Mouse (Mus musculus) liver, embryonic 14.5 days (tissue): ENCODE data around the gene Gapvd1. TPM values are rescaled to one million over a fixed set of nuclear protein-coding genes. Genes with fewer than 3 reads are reported as not detected.
A peak's percentile ranks its signal among the peaks of the same experiment; 100 is the strongest.
"Not testable (repeated sequence)": the region's sequence is repeated elsewhere in the genome, so short reads cannot be mapped to it uniquely, and the experiment has no call there.

Experiments used
- ATAC-seq: fragments of 200-750 bp; cut with Nextera tagmentation; 2 replicates; pipeline ENCODE4 v1.8.0; 2017; ENCODE audit warnings: moderate number of reproducible peaks, mild to moderate bottlenecking, moderate library complexity; ENCODE audit not compliant: insufficient read depth
- DNase-seq, 3 experiments: peaks; one replicate each; pipeline ENCODE4 v3.0.0-alpha.2; 2012 to 2013; ENCODE audit warnings: low read depth in 3 of 3, low spot score in 3 of 3
- H3K27ac ChIP-seq: fragments of 300-500 bp; sonication (generic); 2 replicates; pipeline ENCODE4 v1.5.1; 2014; ENCODE audit warnings: moderate library complexity, mild to moderate bottlenecking, control low read depth, inconsistent platforms
- H3K27me3 ChIP-seq: fragments of 300-500 bp; sonication (generic); 2 replicates; pipeline ENCODE4 v1.6.1; 2014; ENCODE audit warnings: mild to moderate bottlenecking, low read length, moderate library complexity; ENCODE audit not compliant: control insufficient read depth, insufficient read depth
- H3K36me3 ChIP-seq: fragments of 300-500 bp; sonication (generic); replicated peaks from 2 replicates; pipeline ENCODE4 v1.6.1; 2014; ENCODE audit warnings: low read depth; ENCODE audit not compliant: control insufficient read depth, insufficient read depth
- H3K4me1 ChIP-seq, 2 experiments: fragments of 200-500 bp in 1 of 2; fragments of 300-500 bp in 1 of 2; sonication (generic) in 1 of 2; replicated peaks; 2 replicates each; pipeline ENCODE4 v1.6.1; 2012 to 2014; ENCODE audit warnings: antibody characterized with exemption in 1 of 2, inconsistent platforms in 1 of 2, low read length in 1 of 2; ENCODE audit not compliant: control insufficient read depth in 2 of 2, insufficient read depth in 2 of 2
- H3K4me2 ChIP-seq: fragments of 300-500 bp; sonication (generic); 2 replicates; pipeline ENCODE4 v1.6.1; 2014; ENCODE audit warnings: low read depth, mild to moderate bottlenecking, control low read depth, moderate library complexity
- H3K4me3 ChIP-seq, 2 experiments: fragments of 200-500 bp in 1 of 2; fragments of 300-500 bp in 1 of 2; sonication (generic) in 1 of 2; 2 replicates each; pipeline ENCODE4 v1.5.1; 2012 to 2014; ENCODE audit warnings: low read depth in 2 of 2, low read length in 2 of 2, mild to moderate bottlenecking in 2 of 2, control low read depth in 1 of 2, inconsistent platforms in 1 of 2, moderate library complexity in 1 of 2; ENCODE audit not compliant: insufficient read depth in 1 of 2
- H3K9ac ChIP-seq: fragments of 300-500 bp; sonication (generic); replicated peaks from 2 replicates; pipeline ENCODE4 v1.6.1; 2014; ENCODE audit warnings: mild to moderate bottlenecking, control low read depth, moderate library complexity
- H3K9me3 ChIP-seq: fragments of 300-500 bp; sonication (generic); 2 replicates; pipeline ENCODE4 v1.6.1; 2016; ENCODE audit warnings: low read length, mixed read lengths; ENCODE audit not compliant: control insufficient read depth
- CTCF ChIP-seq: IDR thresholded peaks from 2 replicates; pipeline ENCODE4 v1.5.1; 2016; ENCODE audit warnings: antibody characterized with exemption, low read depth, control low read depth
- EP300 ChIP-seq: IDR thresholded peaks from 2 replicates; pipeline ENCODE4 v1.6.1; 2016; ENCODE audit warnings: antibody characterized with exemption, low read depth
- WGBS: fragments of 180-500 bp; shearing (Covaris S2); extraction: QIAGEN DNeasy Blood & Tissue Kit; methylation state at CpG from one replicate; pipeline ENCODE4 v1.1.7; 2014; ENCODE audit not compliant: insufficient replicate concordance; 5-methylcytosine and 5-hydroxymethylcytosine counted together
- polyA plus RNA-seq, 2 experiments: library from polyadenylated mRNA; depleted of rRNA in 1 of 2; stranded (reverse) in 1 of 2; unstranded in 1 of 2; fragments of >200 nt; fragmentation: Nextera tagmentation in 1 of 2; extraction: Ambion mirVana in 1 of 2; gene quantifications; 2 replicates each; pipeline versions ENCODE4 v1.2.1 to v1.2.3; 2012 to 2014

Gene Gapvd1
- polyA plus RNA-seq, 2 experiments: 22.9 to 71.8 TPM

DNA sequence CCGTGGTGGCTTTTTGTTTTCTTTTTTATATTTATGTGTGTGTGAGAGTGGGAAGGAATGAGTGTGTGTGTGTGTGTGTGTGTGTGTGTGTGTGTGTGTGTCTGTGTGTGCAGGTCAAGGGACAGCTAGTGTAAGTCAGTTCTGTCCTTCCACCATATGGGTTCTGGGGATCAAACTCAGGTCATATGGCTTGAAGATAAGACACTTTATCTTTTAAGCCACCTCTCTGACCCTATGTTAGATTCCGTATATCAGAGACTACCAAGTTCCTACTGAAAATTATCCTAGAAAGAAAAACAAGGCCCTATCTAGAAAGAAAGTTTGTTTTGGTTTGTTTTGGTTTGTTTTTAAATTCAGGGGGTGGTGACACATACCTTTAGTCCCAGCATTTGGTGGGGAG is 7.1 kb upstream of the Gapvd1 start:
- H3K9ac ChIP-seq: peak overlapping the region; percentile 23
- H3K4me2 ChIP-seq: peak overlapping the region; percentile 45
- H3K9me3 ChIP-seq: no peaks in the 10 kb centered on the region
- H3K36me3 ChIP-seq: no peaks in the 10 kb centered on the region
- peak in 2 of 3 experiments; percentile 56 to 72 for DNase-seq
- H3K27ac ChIP-seq: peak overlapping the region; percentile 80
- H3K27me3 ChIP-seq: no peaks in the 10 kb centered on the region
- ATAC-seq: peak; percentile 94
- no peak overlapping the region for H3K4me3 ChIP-seq
- peaks cover 23 to 25% of the 10 kb centered on the region in 2 experiments for H3K4me1 ChIP-seq
- TF ChIP-seq EP300: peak; percentile 91
- TF ChIP-seq CTCF: no peak
- WGBS: 26% methylated on average over 2 of the region's 2 CpGs

DNA sequence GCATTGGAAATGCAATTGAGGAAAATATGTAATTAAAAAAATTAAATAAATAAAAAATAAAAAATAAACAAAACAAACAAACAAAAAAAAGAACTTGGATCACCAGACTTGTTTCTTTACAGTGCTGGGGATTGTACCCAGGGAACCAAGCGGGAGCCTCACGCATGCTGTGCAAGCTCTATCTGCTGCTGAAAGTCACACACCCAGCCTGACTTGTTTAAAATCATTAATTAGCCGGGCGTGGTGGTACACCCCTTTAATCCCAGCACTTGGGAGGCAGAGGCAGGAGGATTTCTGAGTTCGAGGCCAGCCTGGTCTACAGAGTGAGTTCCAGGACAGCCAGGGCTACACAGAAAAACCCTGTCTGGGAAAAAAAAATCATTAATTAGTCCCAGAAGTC is 6.2 kb upstream of the Gapvd1 start:
- WGBS: 74% methylated on average over 5 of the region's 5 CpGs
- H3K27me3 ChIP-seq, DNase-seq, H3K9ac ChIP-seq, H3K9me3 ChIP-seq, H3K36me3 ChIP-seq, H3K4me2 ChIP-seq, H3K4me3 ChIP-seq: not testable (repeated sequence)
- Histone ChIP-seq H3K27ac (peak overlapping the region; percentile 80), H3K4me1 (peaks cover 23 to 25% of the 10 kb centered on the region in 2 experiments)
- ATAC-seq: peak; percentile 49; the same call in 1 of the 2 replicates

DNA sequence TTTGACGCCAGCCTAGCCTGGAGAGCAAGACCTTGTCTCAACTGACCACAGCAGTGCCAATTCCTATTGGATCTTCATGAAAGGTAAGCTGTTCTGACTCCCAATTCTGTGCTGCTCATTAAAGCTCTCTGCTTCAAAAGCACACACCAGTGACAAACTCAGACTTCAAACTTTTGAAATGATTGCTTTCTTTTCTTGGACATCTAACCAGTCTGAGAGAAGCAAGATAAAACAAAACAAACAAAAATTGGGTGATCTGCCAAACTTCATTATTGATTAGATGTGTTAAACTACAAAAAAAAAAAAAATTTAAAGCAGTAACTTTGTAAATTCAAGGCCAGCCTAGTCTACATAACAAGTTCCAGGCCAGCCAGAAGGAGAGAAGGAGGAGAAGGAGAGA is 2.3 kb upstream of the Gapvd1 start:
- 53% methylated on average over 1 of the region's 1 CpGs for WGBS
- H3K27me3 ChIP-seq: no peaks in the 10 kb centered on the region
- no peaks in the 10 kb centered on the region for H3K9me3 ChIP-seq
- H3K4me2 ChIP-seq: no peak overlapping the region
- H3K9ac ChIP-seq: no peak overlapping the region
- no peaks in the 10 kb centered on the region for H3K36me3 ChIP-seq
- H3K4me3 ChIP-seq: no peak overlapping the region
- no peak overlapping the region for H3K27ac ChIP-seq
- ATAC-seq (no peak), DNase-seq (no peak)
- peaks cover 22 to 23% of the 10 kb centered on the region in 2 experiments for H3K4me1 ChIP-seq
- TF ChIP-seq EP300: no peak
- TF ChIP-seq CTCF: no peak

DNA sequence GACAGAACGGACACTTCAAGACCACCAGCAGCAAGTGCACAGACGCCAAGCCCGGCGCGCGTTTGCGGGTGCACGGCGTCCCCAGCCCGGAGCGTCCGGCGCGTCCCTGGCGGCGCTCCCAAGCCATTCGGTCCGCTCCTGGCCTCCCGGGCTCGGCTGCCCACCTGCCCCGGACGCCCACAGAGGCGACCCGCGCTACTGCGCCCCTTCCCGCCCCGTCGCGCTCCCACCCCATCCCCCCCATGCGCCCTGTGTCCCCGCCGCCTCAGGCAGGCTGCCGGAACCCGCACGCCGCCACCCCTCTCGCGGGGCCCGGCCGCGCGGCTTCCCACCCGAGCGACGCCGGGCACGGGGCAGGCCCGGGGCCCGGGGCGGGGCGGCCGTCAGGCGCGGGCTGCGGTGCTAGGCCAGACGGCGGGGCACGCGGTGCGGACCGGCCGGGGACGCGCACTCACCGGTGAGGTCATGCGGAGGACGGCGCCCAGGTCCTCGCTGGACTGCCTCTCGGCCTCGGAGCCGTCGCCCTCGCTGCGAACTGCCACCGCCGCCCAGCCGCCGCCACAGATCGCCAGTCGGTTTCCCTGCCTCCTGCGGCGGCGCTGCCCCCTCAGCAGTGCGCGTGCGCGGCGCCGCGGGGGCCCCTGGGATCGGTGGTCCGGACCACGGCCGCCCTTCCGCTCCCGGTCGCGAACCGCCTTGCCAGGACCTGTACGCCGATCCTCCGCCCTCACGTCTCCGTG is 1.1 kb downstream of the Gapvd1 start:
- peak; percentile 93 for ATAC-seq

DNA sequence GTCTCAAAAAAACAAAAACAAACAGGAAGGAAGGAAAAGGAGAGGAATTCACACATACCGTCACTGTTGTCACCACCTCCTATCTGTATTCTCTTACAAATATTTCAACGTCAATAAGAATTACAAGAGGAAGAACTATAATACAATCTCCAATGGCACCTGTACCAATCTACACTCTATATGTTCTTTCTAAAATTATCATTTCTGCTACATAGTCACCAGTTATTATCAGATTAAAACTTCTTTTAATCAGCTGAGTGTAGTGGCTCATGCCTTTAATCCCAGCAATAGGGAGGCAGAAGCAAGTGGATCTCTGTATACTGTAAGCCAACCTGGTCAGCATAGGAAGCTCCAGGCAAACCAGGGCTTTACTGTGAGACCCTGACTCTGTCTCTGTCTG is 4.8 kb downstream of the Gapvd1 start:
- 29% methylated on average over 2 of the region's 2 CpGs for WGBS
- Histone ChIP-seq H3K4me3 (no peak overlapping the region), H3K36me3 (peaks cover 10% of the 10 kb centered on the region; the same call in 1 of the 2 replicates), H3K4me1 (peaks cover 23 to 36% of the 10 kb centered on the region in 2 experiments), H3K9me3 (no peaks in the 10 kb centered on the region), H3K27ac (peak overlapping the region; percentile 47), H3K27me3 (no peaks in the 10 kb centered on the region), H3K9ac (no peak overlapping the region), H3K4me2 (peak overlapping the region; percentile 36)
- TF ChIP-seq CTCF (no peak), EP300 (peak; percentile 45)
- no peak for DNase-seq
- ATAC-seq: no peak

More for the DNA sequence above, 1.1 kb downstream of the Gapvd1 start:
- no peaks in the 10 kb centered on the region for H3K27me3 ChIP-seq
- 0 out of 2 replicates have a peak, but pooled peaks cover 5% of the 10 kb centered on the region for H3K36me3 ChIP-seq
- no peaks in the 10 kb centered on the region for H3K9me3 ChIP-seq
- peak; percentile 71 to 75 (median 75) for DNase-seq
- peaks cover 29% of the 10 kb centered on the region in 2 experiments for H3K4me1 ChIP-seq
- peak overlapping the region; percentile 81 for H3K27ac ChIP-seq
- under 1% methylated on average over 88 of the region's 106 CpGs for WGBS
- peak overlapping the region; percentile 82 for H3K4me2 ChIP-seq
- peak overlapping the region; percentile 77 to 78 for H3K4me3 ChIP-seq
- TF ChIP-seq EP300 (no peak), CTCF (peak; percentile 8; the same call in 1 of the 2 replicates)
- H3K9ac ChIP-seq: peak overlapping the region; percentile 91
